Mouse (Mus musculus) heart, postnatal 25 days (tissue): ENCODE data around the gene Gm14393. TPM values are rescaled to one million over a fixed set of nuclear protein-coding genes. Genes with fewer than 3 reads are reported as not detected.
"Not testable (repeated sequence)": the region's sequence is repeated elsewhere in the genome, so short reads cannot be mapped to it uniquely, and the experiment has no call there.

Experiments used
- DNase-seq: peaks from one replicate; pipeline ENCODE4 v3.0.0; 2022; ENCODE audit warnings: low spot score
- intact Hi-C: fragments of 180-260 bp; cut with DNase I; formaldehyde crosslinking; loops from one replicate; pipeline ENCODE4 v1.15.1; 2025
- total RNA-seq, 2 experiments: library from RNA; stranded (reverse); gene quantifications; 2 replicates each; pipeline ENCODE4 v1.2.3; 2021

Gene Gm14393
- total RNA-seq: 1 to 10 TPM in 1 of 2 experiments, under 1 TPM in 1; 0.83 to 1.3 TPM

- DNase-seq, intact Hi-C loops: not testable (repeated sequence)
Observed at GRCm38 (mm10) chr2:175067681-175068261, at the start of gene Gm14393. Gm14393 (minus strand) TSS chr2:175067781.

DNA sequence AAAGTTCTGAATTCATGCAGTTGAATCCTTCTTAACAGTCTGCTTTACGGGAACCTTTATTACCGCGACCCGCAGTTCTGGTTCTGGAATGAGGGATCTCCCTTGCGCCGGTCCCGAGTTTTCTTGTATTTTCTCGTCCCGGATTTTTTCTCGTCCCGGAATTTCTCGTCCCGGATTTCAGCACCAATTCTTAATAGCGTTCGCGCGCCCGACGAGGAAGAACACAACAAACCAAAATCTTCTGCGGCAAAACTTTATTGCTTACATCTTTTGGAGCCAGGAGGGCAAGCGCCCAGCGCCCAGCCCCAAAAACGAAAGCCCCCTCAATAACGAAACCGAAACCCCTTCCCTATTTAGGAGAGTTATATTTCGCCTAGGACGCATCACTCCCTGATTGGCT lies 23.3 kb downstream of the Gm14393 start:
- intact Hi-C loops, DNase-seq: not testable (repeated sequence)

Other genes starting within 250 kb of the Gm14393 start
- under 1 TPM in 1 of 2 experiments, not detected in 1; 0.57 TPM for gene Gm14444, start 57.5 kb downstream of the Gm14393 start, total RNA-seq
- gene Gm14399, start 74.2 kb upstream of the Gm14393 start, total RNA-seq: 10 to 100 TPM in 1 of 2 experiments, 1 to 10 TPM in 1; 8.7 to 11.8 TPM
- under 1 TPM; 0.53 to 0.55 TPM for gene Gm14443, start 108.1 kb upstream of the Gm14393 start, total RNA-seq
- gene Gm14391, start 139.1 kb upstream of the Gm14393 start, total RNA-seq: 10 to 100 TPM; 58.8 to 65.7 TPM
- gene Gm14440, start 207.3 kb upstream of the Gm14393 start, total RNA-seq: 10 to 100 TPM in 1 of 2 experiments, not detected in 1; 13.8 TPM